Mouse (Mus musculus): ENCODE measurements at regions not wholly inside any gene's neighbourhood (a gene's known extent, or its start where the extent isn't known, plus 50 kb on each side); places are given as distances from the start of the nearest gene placed in this dataset.

GRCm38 (mm10) chr9:83276291-83276690 lies 129.8 kb upstream of the Hmgn3 start:
- Histone ChIP-seq H3K36me3 (replicated peaks in 1 of 2; ENCODE audit: control insufficient read depth in 1 of 2, insufficient read depth in 1 of 2, low read length in 1 of 2) (no peaks in the 10 kb centered on the region), H3K27me3 (replicated peaks) (no peaks in the 10 kb centered on the region), H3K4me3 (replicated peaks in 1 of 3; ENCODE audit: low read depth in 2 of 3, low read length in 2 of 3, poor library complexity in 1 of 3) (no peak overlapping the region), H3K27ac (ENCODE audit: insufficient read depth, low read depth) (no peak overlapping the region), H3K9ac (ENCODE audit: insufficient read depth, low read depth) (no peak overlapping the region), H3K9me3 (replicated peaks; ENCODE audit: low read length) (no peaks in the 10 kb centered on the region), H3K4me1 (ENCODE audit: control insufficient read depth in 1 of 2, insufficient read depth in 2 of 2) (peaks cover 3 to 12% of the 10 kb centered on the region in 2 experiments; a peak in 3 of 4 replicates), H3K4me2 (ENCODE audit: insufficient read depth, low read depth, poor library complexity, severe bottlenecking) (no peak overlapping the region), H3K79me2 (replicated peaks; ENCODE audit: control insufficient read depth, extremely low read depth, insufficient read depth, poor library complexity, severe bottlenecking) (no peaks in the 10 kb centered on the region)
- in situ Hi-C loops (cut with MboI; ENCODE audit: low pct_ligation_motif_present, low pct_unique_long_range_greater_than_20kb, low sequenced_read_pairs) (no loop called here), dilution Hi-C loops (cut with MboI; ENCODE audit: extremely low pct_ligation_motif_present, extremely low pct_unique_long_range_greater_than_20kb, low sequenced_read_pairs) (no loop called here)
- TF ChIP-seq UBTF (IDR thresholded peaks at IDR 0.05; ENCODE audit: low read depth, low read length) (no peak), NRF1 (IDR thresholded peaks at IDR 0.05; ENCODE audit: low read depth, low read length) (no peak), MAX (IDR thresholded peaks at IDR 0.05; ENCODE audit: low read length) (no peak), TCF12 (IDR thresholded peaks at IDR 0.05; ENCODE audit: low read depth, low read length) (no peak), GABPA (IDR thresholded peaks at IDR 0.05; ENCODE audit: insufficient replicate concordance, low read depth, low read length) (no peak), MEF2A (IDR thresholded peaks at IDR 0.05; ENCODE audit: borderline replicate concordance, low read depth, low read length) (no peak), EP300 (IDR thresholded peaks at IDR 0.05; ENCODE audit: low read length) (no peak), CHD1 (IDR thresholded peaks at IDR 0.05; ENCODE audit: low read depth, low read length) (no peak)
- DNase-seq (ENCODE audit: extremely low read depth), result no peak

DNA sequence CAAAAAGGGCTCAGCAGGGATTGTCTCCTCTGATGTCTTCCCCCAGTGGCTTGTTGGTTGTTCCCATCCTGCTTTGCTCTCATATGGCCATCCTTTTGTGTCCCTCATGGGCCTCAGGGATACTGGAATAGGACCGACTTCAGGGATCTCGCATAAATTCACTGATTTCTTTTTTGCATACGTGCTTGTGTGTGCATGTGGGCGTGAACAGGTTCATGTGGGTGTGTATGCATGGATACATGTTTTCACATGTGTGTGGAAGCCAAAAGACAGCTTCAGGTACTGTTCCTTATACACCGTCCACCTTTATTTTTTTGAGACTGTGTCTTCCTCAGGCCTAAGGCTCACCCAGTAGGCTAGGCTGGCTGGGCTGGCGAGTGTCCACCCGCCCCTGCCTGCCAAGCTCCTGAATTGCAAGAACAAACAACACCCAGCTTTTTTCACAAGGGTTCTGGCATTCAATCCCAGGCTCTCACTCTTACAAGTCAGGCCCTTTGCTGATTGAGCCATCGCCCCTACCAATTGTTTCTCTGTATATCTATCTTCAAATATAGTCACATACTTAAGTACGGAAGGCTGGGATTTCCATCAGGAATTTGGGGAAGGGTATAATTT lies 127.0 kb upstream of the Hmgn3 start:
- no peaks in the 10 kb centered on the region for H3K79me2 ChIP-seq (replicated peaks; ENCODE audit: control insufficient read depth, extremely low read depth, insufficient read depth, poor library complexity, severe bottlenecking)
- H3K27ac ChIP-seq (ENCODE audit: insufficient read depth, low read depth), result no peak overlapping the region
- H3K4me3 ChIP-seq (replicated peaks in 1 of 3; ENCODE audit: low read depth in 2 of 3, low read length in 2 of 3, poor library complexity in 1 of 3), result no peak overlapping the region
- H3K9me3 ChIP-seq (replicated peaks; ENCODE audit: low read length), result no peaks in the 10 kb centered on the region
- H3K9ac ChIP-seq (ENCODE audit: insufficient read depth, low read depth), result no peak overlapping the region
- no peaks in the 10 kb centered on the region for H3K36me3 ChIP-seq (replicated peaks in 1 of 2; ENCODE audit: control insufficient read depth in 1 of 2, insufficient read depth in 1 of 2, low read length in 1 of 2)
- TF ChIP-seq ZMIZ1 (IDR thresholded peaks at IDR 0.05; ENCODE audit: low read depth, low read length) (no peak), IRF4 (IDR thresholded peaks at IDR 0.05; ENCODE audit: low read depth, low read length) (no peak), SIN3A (IDR thresholded peaks at IDR 0.05; ENCODE audit: low read length) (no peak), CHD2 (IDR thresholded peaks at IDR 0.05; ENCODE audit: low read length) (no peak), NELFE (IDR thresholded peaks at IDR 0.05; ENCODE audit: low read depth, low read length) (no peak), ZKSCAN1 (IDR thresholded peaks at IDR 0.05; ENCODE audit: borderline replicate concordance, low read depth, low read length) (no peak), MAZ (IDR thresholded peaks at IDR 0.05; ENCODE audit: low read depth, low read length) (no peak), CTCF (conservative IDR thresholded peaks at IDR 0.05 in 1 of 2, IDR thresholded peaks at IDR 0.05 in 1 of 2; ENCODE audit: low read depth in 2 of 2, low read length in 2 of 2) (no peak), RAD21 (IDR thresholded peaks at IDR 0.05; ENCODE audit: low read depth, low read length) (no peak), JUND (conservative IDR thresholded peaks at IDR 0.05; ENCODE audit: low read depth, low read length) (no peak), GABPA (IDR thresholded peaks at IDR 0.05; ENCODE audit: insufficient replicate concordance, low read depth, low read length) (no peak), JUN (IDR thresholded peaks at IDR 0.05; ENCODE audit: insufficient read depth, low read depth, low read length) (no peak), PAX5 (IDR thresholded peaks at IDR 0.05; ENCODE audit: low read length) (no peak), BHLHE40 (IDR thresholded peaks at IDR 0.05; ENCODE audit: low read depth, low read length) (no peak), ZC3H11A (IDR thresholded peaks at IDR 0.05; ENCODE audit: low read depth, low read length) (no peak), POLR2AphosphoS2 (IDR thresholded peaks at IDR 0.05; ENCODE audit: low read depth, low read length) (no peak), MYC (IDR thresholded peaks at IDR 0.05; ENCODE audit: low read depth, low read length) (no peak)
- dilution Hi-C loops (cut with MboI; ENCODE audit: extremely low pct_ligation_motif_present, extremely low pct_unique_long_range_greater_than_20kb, low sequenced_read_pairs), result no loop called here
- DNase-seq (ENCODE audit: extremely low read depth), result no peak
- H3K4me2 ChIP-seq (ENCODE audit: insufficient read depth, low read depth, poor library complexity, severe bottlenecking), result peak overlapping the region; percentile 11; the same call in 1 of the 2 replicates
- no peaks in the 10 kb centered on the region for H3K27me3 ChIP-seq (replicated peaks)
- in situ Hi-C loops (cut with MboI; ENCODE audit: low pct_ligation_motif_present, low pct_unique_long_range_greater_than_20kb, low sequenced_read_pairs), result no loop called here
- peaks cover 6 to 12% of the 10 kb centered on the region in 2 experiments; a peak in 3 of 4 replicates for H3K4me1 ChIP-seq (ENCODE audit: control insufficient read depth in 1 of 2, insufficient read depth in 2 of 2)
